Mouse (Mus musculus) liver, adult 2 months (tissue): Measurements from ENCODE around the gene Pi4k2b. TPM values are rescaled to one million over a fixed set of nuclear protein-coding genes. Genes with fewer than 3 reads are reported as not detected.
A peak's percentile ranks its signal among the peaks of the same experiment; 100 is the strongest.

Source experiments
- DNase-seq: peaks from one replicate; pipeline ENCODE4 v3.0.0-alpha.2; 2011; ENCODE audit warnings: low read depth, low spot score; ENCODE audit errors: extremely low read depth
- H3K27ac ChIP-seq: fragments of 200-500 bp; replicated peaks from 2 replicates; pipeline ENCODE4 v1.5.1; 2012; ENCODE audit warnings: low read depth, mild to moderate bottlenecking, control low read depth, inconsistent platforms, low read length; ENCODE audit not compliant: insufficient read depth
- H3K27me3 ChIP-seq: fragments of 200-500 bp; 2 replicates; pipeline ENCODE4 v1.6.1; 2012; ENCODE audit warnings: mild to moderate bottlenecking, moderate library complexity, low read length, inconsistent platforms; ENCODE audit not compliant: control insufficient read depth, insufficient read depth
- H3K36me3 ChIP-seq: fragments of 200-500 bp; 2 replicates; pipeline ENCODE4 v1.6.1; 2012; ENCODE audit warnings: low read length, inconsistent platforms; ENCODE audit not compliant: control insufficient read depth, insufficient read depth
- H3K4me1 ChIP-seq: fragments of 200-500 bp; 2 replicates; pipeline ENCODE4 v1.6.1; 2011; ENCODE audit warnings: low read length; ENCODE audit not compliant: control insufficient read depth, insufficient read depth
- H3K4me3 ChIP-seq: fragments of 200-500 bp; 2 replicates; pipeline ENCODE4 v1.5.1; 2011; ENCODE audit warnings: low read depth, mild to moderate bottlenecking, control low read depth, low read length, moderate library complexity; ENCODE audit not compliant: insufficient read depth
- H3K79me2 ChIP-seq: fragments of 200-500 bp; 2 replicates; pipeline ENCODE4 v1.6.1; 2012; ENCODE audit warnings: inconsistent platforms, mild to moderate bottlenecking, low read length, moderate library complexity; ENCODE audit not compliant: control insufficient read depth, insufficient read depth
- H3K9ac ChIP-seq: fragments of 200-500 bp; 2 replicates; pipeline ENCODE4 v1.6.1; 2012; ENCODE audit warnings: low read depth, mild to moderate bottlenecking, control low read depth, inconsistent platforms, low read length
- CTCF ChIP-seq: fragments of 200-500 bp; IDR thresholded peaks from 2 replicates; pipeline ENCODE4 v1.5.1; 2011; ENCODE audit warnings: low read depth, low read length, control low read depth
- POLR2A ChIP-seq: fragments of 200-500 bp; IDR thresholded peaks from 2 replicates; pipeline ENCODE4 v1.6.1; 2011; ENCODE audit warnings: low read length, control low read depth; ENCODE audit not compliant: insufficient read depth; ENCODE audit errors: extremely low read depth
- WGBS: fragments of 180-500 bp; shearing (Covaris S2); methylation state at CpG from one replicate; pipeline ENCODE4 v1.1.7; 2018; 5-methylcytosine and 5-hydroxymethylcytosine counted together
- polyA plus RNA-seq: library from polyadenylated mRNA; depleted of rRNA; stranded (reverse); fragments of >200 nt; gene quantifications from 2 replicates; pipeline ENCODE4 v1.2.3, GENCODE M21; 2012
- total RNA-seq: library from RNA; depleted of rRNA; stranded (reverse); fragments of >200 nt; gene quantifications from 2 replicates; pipeline ENCODE4 v1.2.3, GENCODE M21; 2014

The Pi4k2b gene
- total and polyA plus RNA-seq, 2 experiments, result 10.3 to 30.0 TPM

GRCm38 (mm10) chr5:52746920-52747319 lies 5.5 kb downstream of the Pi4k2b start:
- TF ChIP-seq CTCF, result no peak
- H3K79me2 ChIP-seq, result peaks cover 9% of the 10 kb centered on the region; the same call in 1 of the 2 replicates
- no peak overlapping the region for H3K4me3 ChIP-seq
- peaks cover 10% of the 10 kb centered on the region for H3K36me3 ChIP-seq
- H3K4me1 ChIP-seq, result peaks cover 13% of the 10 kb centered on the region
- no peaks in the 10 kb centered on the region for H3K27me3 ChIP-seq
- DNase-seq, result no peak
- no peak overlapping the region for H3K9ac ChIP-seq
- H3K27ac ChIP-seq, result no peak overlapping the region

GRCm38 (mm10) chr5:52748732-52749131 lies 7.4 kb downstream of the Pi4k2b start:
- no peak for TF ChIP-seq CTCF
- no peak for TF ChIP-seq POLR2A
- no peak for DNase-seq
- Histone ChIP-seq H3K4me3 (no peak overlapping the region), H3K4me1 (peaks cover 6% of the 10 kb centered on the region), H3K79me2 (peaks cover 9% of the 10 kb centered on the region; the same call in 1 of the 2 replicates), H3K9ac (no peak overlapping the region), H3K27me3 (no peaks in the 10 kb centered on the region), H3K27ac (no peak overlapping the region), H3K36me3 (peaks cover 18% of the 10 kb centered on the region)
- WGBS, result 88% methylated on average over 5 of the region's 5 CpGs

GRCm38 (mm10) chr5:52753146-52753545 lies 11.8 kb downstream of the Pi4k2b start:
- Histone ChIP-seq H3K4me3 (no peak overlapping the region), H3K36me3 (peaks cover 18% of the 10 kb centered on the region), H3K9ac (no peak overlapping the region), H3K27me3 (no peaks in the 10 kb centered on the region), H3K79me2 (no peaks in the 10 kb centered on the region; the same call in 1 of the 2 replicates), H3K27ac (no peak overlapping the region), H3K4me1 (peaks cover under 1% of the 10 kb centered on the region; the same call in 1 of the 2 replicates)
- no peak for TF ChIP-seq CTCF
- no peak for TF ChIP-seq POLR2A
- 83% methylated on average over 9 of the region's 9 CpGs for WGBS
- no peak for DNase-seq

- TF ChIP-seq POLR2A (no peak), CTCF (no peak)
- no peaks in the 10 kb centered on the region for H3K4me1 ChIP-seq
- DNase-seq, result no peak
- H3K4me3 ChIP-seq, result no peak overlapping the region
- no peaks in the 10 kb centered on the region; the same call in 1 of the 2 replicates for H3K79me2 ChIP-seq
- H3K27ac ChIP-seq, result no peak overlapping the region
- peaks cover 20% of the 10 kb centered on the region for H3K36me3 ChIP-seq
- H3K27me3 ChIP-seq, result no peaks in the 10 kb centered on the region
- H3K9ac ChIP-seq, result no peak overlapping the region
Measured at GRCm38 (mm10) chr5:52754196-52754595, 12.8 kb downstream of the Pi4k2b start.

- 59% methylated on average over 3 of the region's 3 CpGs for WGBS
- no peaks in the 10 kb centered on the region; the same call in 1 of the 2 replicates for H3K79me2 ChIP-seq
- H3K36me3 ChIP-seq, result peaks cover 26% of the 10 kb centered on the region
- DNase-seq, result peak; percentile 20
- no peaks in the 10 kb centered on the region for H3K4me1 ChIP-seq
- no peak overlapping the region for H3K9ac ChIP-seq
- TF ChIP-seq POLR2A (no peak), CTCF (no peak)
- no peaks in the 10 kb centered on the region for H3K27me3 ChIP-seq
- H3K27ac ChIP-seq, result no peak overlapping the region
- no peak overlapping the region for H3K4me3 ChIP-seq
Measured at GRCm38 (mm10) chr5:52755337-52755736, 14.0 kb downstream of the Pi4k2b start.

GRCm38 (mm10) chr5:52755989-52756388 lies 14.6 kb downstream of the Pi4k2b start:
- no peak for TF ChIP-seq POLR2A
- TF ChIP-seq CTCF, result no peak
- WGBS, result 97% methylated on average over 6 of the region's 6 CpGs

More at GRCm38 (mm10) chr5:52755989-52756388, 14.6 kb downstream of the Pi4k2b start:
- no peak overlapping the region for H3K9ac ChIP-seq
- no peak overlapping the region for H3K27ac ChIP-seq
- H3K4me3 ChIP-seq, result no peak overlapping the region
- no peak for DNase-seq
- H3K79me2 ChIP-seq, result no peaks in the 10 kb centered on the region; the same call in 1 of the 2 replicates
- no peaks in the 10 kb centered on the region for H3K4me1 ChIP-seq
- H3K36me3 ChIP-seq, result peaks cover 30% of the 10 kb centered on the region
- no peaks in the 10 kb centered on the region for H3K27me3 ChIP-seq
